In genomic region chr7:29391761-29392512, GRCm38 (mm10) we compare ENCODE assay signal across 11 mouse cellular contexts.
A peak's percentile ranks its signal among the peaks of the same experiment; 100 is the strongest.
DNase-seq lines count a peak whose midpoint lies in the region; ATAC-seq and TF ChIP-seq lines count a peak whose summit lies in the region.
"Had no signal": no experiment of that assay in that cellular context is flagged by ENCODE, and none has a peak within 500 bp of the region (broad histone marks: within the 10 kb centered on the region; RNA-seq: fewer than 3 reads in every experiment).

No protein-coding gene starts in this region.

- peaks cover 48% of the 10 kb centered on the region for H3K36me3 ChIP-seq in midbrain, embryonic 10.5 days
- 0 out of 2 replicates have a peak, but pooled peaks cover 3% of the 10 kb centered on the region for H3K36me3 ChIP-seq in midbrain, embryonic 15.5 days (replicated peaks)
- peaks cover 29% of the 10 kb centered on the region for H3K36me3 ChIP-seq in hindbrain, postnatal 0 days (ENCODE audit: insufficient read depth, low read length)
- peaks cover 6% of the 10 kb centered on the region; the same call in 1 of the 2 replicates for H3K36me3 ChIP-seq in neural tube, embryonic 14.5 days (ENCODE audit: control insufficient read depth, insufficient read depth, low read length)

- H3K9me3 ChIP-seq in midbrain, embryonic 10.5 days (replicated peaks), result no peaks in the 10 kb centered on the region
- no peaks in the 10 kb centered on the region for H3K9me3 ChIP-seq in midbrain, embryonic 15.5 days
- H3K9me3 ChIP-seq in hindbrain, postnatal 0 days (ENCODE audit: low read length), result no peaks in the 10 kb centered on the region
- no peaks in the 10 kb centered on the region for H3K9me3 ChIP-seq in neural tube, embryonic 14.5 days (ENCODE audit: control insufficient read depth, low read length)
- H3K9me3 ChIP-seq: limb, embryonic 12.5 days had no signal

- no peak for TF ChIP-seq CTCF in hindbrain, postnatal 0 days (IDR thresholded peaks at IDR 0.05; ENCODE audit: low read depth)

- DNase-seq in cerebellum, adult 9-10 months, result peak; percentile 58
- no peak for DNase-seq in cerebellum, adult 8-10 months
- DNase-seq in midbrain, embryonic 10.5 days (ENCODE audit: low spot score), result no peak
- DNase-seq in hindbrain, postnatal 0 days (ENCODE audit: low spot score), result peak; percentile 79
- no peak for DNase-seq in ovary, postnatal 14 days (ENCODE audit: low spot score)
- no peak for DNase-seq in left cerebral cortex, adult 11 months (ENCODE audit: low spot score)
- DNase-seq: adrenal gland, adult 2 months; thymus, adult 2 months had no signal

- H3K9ac ChIP-seq in midbrain, embryonic 15.5 days, result no peak overlapping the region
- H3K9ac ChIP-seq in hindbrain, postnatal 0 days (replicated peaks; ENCODE audit: low read length), result 0 out of 2 replicates have a peak overlapping the region, but pooled peaks have one; percentile 7
- no peak overlapping the region for H3K9ac ChIP-seq in neural tube, embryonic 14.5 days (replicated peaks; ENCODE audit: low read depth, low read length)
- H3K9ac ChIP-seq: limb, embryonic 12.5 days had no signal

- no peak overlapping the region for H3K4me2 ChIP-seq in midbrain, embryonic 15.5 days
- H3K4me2 ChIP-seq in hindbrain, postnatal 0 days (ENCODE audit: low read depth, low read length), result no peak overlapping the region
- H3K4me2 ChIP-seq in neural tube, embryonic 14.5 days (ENCODE audit: low read depth, low read length), result no peak overlapping the region
- H3K4me2 ChIP-seq: limb, embryonic 12.5 days had no signal

- ATAC-seq in midbrain, embryonic 15.5 days (replicated peaks), result no peak
- peak; percentile 62 for ATAC-seq in hindbrain, postnatal 0 days
- peak; percentile 35; the same call in 1 of the 2 replicates for ATAC-seq in neural tube, embryonic 14.5 days (ENCODE audit: low read depth)

- H3K4me3 ChIP-seq in midbrain, embryonic 10.5 days, result no peak overlapping the region
- no peak overlapping the region for H3K4me3 ChIP-seq in midbrain, embryonic 15.5 days
- no peak overlapping the region for H3K4me3 ChIP-seq in hindbrain, postnatal 0 days (ENCODE audit: low read length)
- H3K4me3 ChIP-seq in neural tube, embryonic 14.5 days (ENCODE audit: low read depth, low read length), result no peak overlapping the region
- H3K4me3 ChIP-seq: limb, embryonic 12.5 days had no signal

- 86% methylated on average over 25 of the region's 25 CpGs for WGBS in midbrain, embryonic 10.5 days
- WGBS in midbrain, embryonic 15.5 days, result 77% methylated on average over 25 of the region's 25 CpGs
- 37% methylated on average over 25 of the region's 25 CpGs for WGBS in hindbrain, postnatal 0 days
- WGBS in neural tube, embryonic 14.5 days, result 73% methylated on average over 25 of the region's 25 CpGs

- H3K27me3 ChIP-seq in midbrain, embryonic 10.5 days (ENCODE audit: low read depth, poor library complexity, severe bottlenecking), result no peaks in the 10 kb centered on the region
- H3K27me3 ChIP-seq in midbrain, embryonic 15.5 days (replicated peaks), result no peaks in the 10 kb centered on the region
- H3K27me3 ChIP-seq in hindbrain, postnatal 0 days (ENCODE audit: insufficient read depth, low read length), result no peaks in the 10 kb centered on the region
- no peaks in the 10 kb centered on the region for H3K27me3 ChIP-seq in neural tube, embryonic 14.5 days (ENCODE audit: control insufficient read depth, insufficient read depth, low read length)
- H3K27me3 ChIP-seq: limb, embryonic 12.5 days had no signal

- peaks cover 11% of the 10 kb centered on the region for H3K4me1 ChIP-seq in midbrain, embryonic 10.5 days
- no peaks in the 10 kb centered on the region for H3K4me1 ChIP-seq in midbrain, embryonic 15.5 days
- H3K4me1 ChIP-seq in hindbrain, postnatal 0 days (ENCODE audit: insufficient read depth, low read length), result no peaks in the 10 kb centered on the region; the same call in 1 of the 2 replicates
- no peaks in the 10 kb centered on the region; the same call in 1 of the 2 replicates for H3K4me1 ChIP-seq in neural tube, embryonic 14.5 days (ENCODE audit: control insufficient read depth, insufficient read depth, low read length)
- H3K4me1 ChIP-seq: limb, embryonic 12.5 days had no signal

- peak overlapping the region; percentile 28 for H3K27ac ChIP-seq in midbrain, embryonic 10.5 days (replicated peaks)
- no peak overlapping the region; the same call in 1 of the 2 replicates for H3K27ac ChIP-seq in midbrain, embryonic 15.5 days
- peak overlapping the region; percentile 66 for H3K27ac ChIP-seq in hindbrain, postnatal 0 days
- H3K27ac ChIP-seq in neural tube, embryonic 14.5 days (ENCODE audit: low read depth, low read length), result no peak overlapping the region; the same call in 1 of the 2 replicates
- H3K27ac ChIP-seq: limb, embryonic 12.5 days had no signal

Comparison
In these comparisons a context has a peak if more than half of its experiments do, and no peak if none do; other contexts are left out.
1. DNase-seq: peak in cerebellum, adult 9-10 months (single experiment) and hindbrain, postnatal 0 days (single experiment); none in cerebellum, adult 8-10 months (single experiment), midbrain, embryonic 10.5 days (single experiment), ovary, postnatal 14 days (single experiment) and left cerebral cortex, adult 11 months (single experiment).
2. H3K27ac ChIP-seq: peak in midbrain, embryonic 10.5 days (single experiment) and hindbrain, postnatal 0 days (single experiment); none in midbrain, embryonic 15.5 days (single experiment) and neural tube, embryonic 14.5 days (single experiment).